Mouse (Mus musculus) bone marrow macrophage, adult 2 months (primary cell): ENCODE results near the gene Aldh3a1. TPM values are rescaled to one million over a fixed set of nuclear protein-coding genes. Genes with fewer than 3 reads are reported as not detected.
"Not testable (repeated sequence)": the region's sequence is repeated elsewhere in the genome, so short reads cannot be mapped to it uniquely, and the experiment has no call there.

Source experiments
- H3K27ac ChIP-seq: 2 replicates; pipeline ENCODE4 v1.5.1; 2012; ENCODE audit warnings: low read depth, low read length; ENCODE audit not compliant: insufficient read depth
- H3K4me1 ChIP-seq: 2 replicates; pipeline ENCODE4 v1.6.1; 2012; ENCODE audit warnings: low read length; ENCODE audit not compliant: control insufficient read depth, insufficient read depth
- H3K4me3 ChIP-seq: 2 replicates; pipeline ENCODE4 v1.5.1; 2012; ENCODE audit warnings: mild to moderate bottlenecking, low read length, moderate library complexity; ENCODE audit not compliant: insufficient read depth
- CTCF ChIP-seq: IDR thresholded peaks from 2 replicates; pipeline ENCODE4 v1.5.1; 2012; ENCODE audit warnings: low read depth, mild to moderate bottlenecking, low read length, moderate library complexity
- POLR2A ChIP-seq: IDR thresholded peaks from 2 replicates; pipeline ENCODE4 v1.6.1; 2012; ENCODE audit warnings: mild to moderate bottlenecking, low read depth, low read length, borderline replicate concordance
- polyA plus RNA-seq: library from polyadenylated mRNA; stranded (reverse); fragments of >200 nt; gene quantifications from 2 replicates; pipeline ENCODE4 v1.2.4, GENCODE M21; 2012; ENCODE audit not compliant: missing spikeins, insufficient read depth, insufficient read length

The Aldh3a1 gene
- polyA plus RNA-seq: not detected in 2 replicates

- Histone ChIP-seq H3K4me3 (no peak within 1 kb of the TSS), H3K4me1 (no peaks in the 10 kb centered on the region), H3K27ac (no peak within 1 kb of the TSS)
- TF ChIP-seq POLR2A: no peak
- TF ChIP-seq CTCF: no peak
Measured at GRCm38 (mm10) chr11:61207487-61208246, at the start of gene Aldh3a1. Gene Aldh3a1 (plus strand): TSS chr11:61207537.

- Histone ChIP-seq H3K4me1 (peaks cover 15% of the 10 kb centered on the region), H3K27ac (no peak overlapping the region), H3K4me3 (no peak overlapping the region)
- TF ChIP-seq POLR2A: no peak
- TF ChIP-seq CTCF: no peak
Measured at GRCm38 (mm10) chr11:61158141-61158540, 49.2 kb upstream of the Aldh3a1 start.

- H3K27ac ChIP-seq: peak overlapping the region; percentile 77
- H3K4me1 ChIP-seq: peaks cover 15% of the 10 kb centered on the region
- TF ChIP-seq POLR2A: no peak
- TF ChIP-seq CTCF: no peak
- H3K4me3 ChIP-seq: no peak overlapping the region
Measured at GRCm38 (mm10) chr11:61159796-61160732, 47.3 kb upstream of the Aldh3a1 start.

DNA sequence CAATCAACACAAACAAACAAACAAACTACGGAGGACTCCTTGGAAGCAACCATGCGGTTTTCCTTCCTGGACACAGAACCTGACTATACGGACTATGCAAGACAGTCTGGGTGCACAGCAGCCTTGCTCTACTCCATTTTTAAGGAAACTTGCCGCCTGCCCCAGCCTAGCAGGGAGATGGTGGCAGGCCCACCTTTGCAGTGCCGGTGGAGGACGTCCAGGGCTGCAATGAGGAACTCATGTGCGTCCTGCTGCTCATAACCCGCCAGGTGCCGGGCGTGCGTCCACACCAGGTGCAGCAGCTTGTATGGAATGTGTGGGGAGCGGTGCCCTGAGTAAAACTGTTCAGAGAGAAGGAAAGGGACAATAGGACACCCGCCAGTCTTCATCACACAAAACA lies 46.2 kb upstream of the Aldh3a1 start:
- Histone ChIP-seq H3K4me3 (no peak overlapping the region), H3K4me1 (peaks cover 15% of the 10 kb centered on the region), H3K27ac (no peak overlapping the region)
- TF ChIP-seq CTCF: no peak
- no peak for TF ChIP-seq POLR2A

DNA sequence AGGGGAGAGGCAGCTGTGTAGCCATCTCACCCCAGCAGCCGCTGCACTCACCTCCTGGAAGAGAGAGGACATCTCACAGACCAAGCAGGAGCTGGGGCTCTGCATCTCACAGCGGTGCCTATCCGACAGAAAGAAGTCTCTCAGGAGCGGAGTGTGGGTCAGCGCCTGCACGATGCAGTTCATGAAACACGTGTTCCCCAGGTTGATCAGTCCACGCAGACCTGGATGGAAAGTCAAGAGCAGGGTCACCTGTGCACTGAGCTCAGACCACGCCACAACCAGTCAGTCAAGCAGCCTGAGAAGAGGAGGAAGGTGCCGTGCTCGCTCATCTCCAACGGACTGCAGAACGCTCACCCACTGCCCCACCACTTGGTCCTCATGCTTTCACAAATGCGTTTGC lies 44.6 kb upstream of the Aldh3a1 start:
- no peak overlapping the region for H3K27ac ChIP-seq
- peaks cover 15% of the 10 kb centered on the region for H3K4me1 ChIP-seq
- H3K4me3 ChIP-seq: no peak overlapping the region
- TF ChIP-seq CTCF: no peak
- TF ChIP-seq POLR2A: no peak

GRCm38 (mm10) chr11:61163341-61163740 lies 44.0 kb upstream of the Aldh3a1 start:
- H3K4me3 ChIP-seq: no peak overlapping the region
- peaks cover 15% of the 10 kb centered on the region for H3K4me1 ChIP-seq
- no peak overlapping the region for H3K27ac ChIP-seq
- TF ChIP-seq CTCF (no peak), POLR2A (no peak)

- Histone ChIP-seq H3K4me3 (no peak overlapping the region), H3K4me1 (peaks cover 15% of the 10 kb centered on the region), H3K27ac (no peak overlapping the region)
- no peak for TF ChIP-seq CTCF
- TF ChIP-seq POLR2A: no peak
Measured at GRCm38 (mm10) chr11:61164366-61164765, 43.0 kb upstream of the Aldh3a1 start.

- Histone ChIP-seq H3K4me1 (peaks cover 9% of the 10 kb centered on the region), H3K4me3 (no peak overlapping the region), H3K27ac (no peak overlapping the region)
- TF ChIP-seq POLR2A (no peak), CTCF (no peak)
Measured at GRCm38 (mm10) chr11:61164881-61165280, 42.5 kb upstream of the Aldh3a1 start.

GRCm38 (mm10) chr11:61170184-61170583 lies 37.2 kb upstream of the Aldh3a1 start:
- H3K27ac ChIP-seq: no peak overlapping the region
- TF ChIP-seq POLR2A: no peak
- no peak overlapping the region for H3K4me3 ChIP-seq
- H3K4me1 ChIP-seq: peaks cover 7% of the 10 kb centered on the region

- not testable (repeated sequence) for H3K27ac ChIP-seq, H3K4me3 ChIP-seq
- H3K4me1 ChIP-seq: peaks cover 17% of the 10 kb centered on the region
Measured at GRCm38 (mm10) chr11:61173477-61173876, 33.9 kb upstream of the Aldh3a1 start.
